Mouse (Mus musculus): ENCODE results near the gene Aaed1. TPM values are rescaled to one million over a fixed set of nuclear protein-coding genes. Genes with fewer than 3 reads are reported as not detected.

Aaed1 gene
- polyA plus RNA-seq, 1 experiment from 2014 or later, result 68.4 TPM

DNA sequence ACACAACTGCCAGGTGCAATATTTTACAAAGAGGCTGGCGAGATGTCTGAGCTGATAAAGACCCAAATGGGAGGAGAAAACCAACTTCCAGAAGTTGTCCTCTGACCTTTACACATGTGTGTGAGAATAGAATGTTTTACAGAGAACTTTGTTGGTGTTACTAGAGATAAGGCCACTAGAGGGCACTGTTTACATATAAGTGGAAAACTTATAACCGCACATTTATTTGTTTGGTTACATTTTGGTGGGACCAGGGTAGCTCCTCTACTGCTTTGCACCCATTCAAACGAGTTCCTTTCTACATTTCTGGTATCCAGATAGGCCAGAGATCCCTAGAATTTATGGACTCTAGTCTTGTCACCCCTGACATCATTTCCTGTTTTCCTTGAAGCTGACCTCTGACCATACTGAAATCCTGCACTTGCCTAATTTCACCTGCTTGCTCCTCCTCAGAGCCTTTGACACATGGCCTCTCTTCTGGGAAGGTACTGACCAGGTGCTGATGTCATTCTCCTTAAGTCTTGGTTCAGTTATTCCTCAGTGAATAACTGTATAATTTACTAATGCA, 3.1 kb upstream of the Aaed1 start:
- no peak overlapping the region for H3K4me3 ChIP-seq (ENCODE audit: low read depth, low read length)
- H3K9me3 ChIP-seq (replicated peaks; ENCODE audit: control insufficient read depth, low read length), result no peaks in the 10 kb centered on the region
- peaks cover 4% of the 10 kb centered on the region; the same call in 1 of the 2 replicates for H3K4me1 ChIP-seq (ENCODE audit: control insufficient read depth, insufficient read depth, low read length)
- no peak for ATAC-seq (replicated peaks; ENCODE audit: insufficient number of reproducible peaks, low FRiP score, low TSS enrichment)
- H3K27me3 ChIP-seq (ENCODE audit: control insufficient read depth, insufficient read depth, low read length), result no peaks in the 10 kb centered on the region
- H3K27ac ChIP-seq (ENCODE audit: low read depth, low read length), result no peak overlapping the region
- H3K36me3 ChIP-seq (ENCODE audit: control insufficient read depth, insufficient read depth, low read length), result no peaks in the 10 kb centered on the region
- WGBS (ENCODE audit: insufficient replicate concordance), result 2% methylated on average over 3 of the region's 3 CpGs
- H3K4me2 ChIP-seq, result no peak overlapping the region
- H3K9ac ChIP-seq (ENCODE audit: low read depth, low read length), result no peak overlapping the region

DNA sequence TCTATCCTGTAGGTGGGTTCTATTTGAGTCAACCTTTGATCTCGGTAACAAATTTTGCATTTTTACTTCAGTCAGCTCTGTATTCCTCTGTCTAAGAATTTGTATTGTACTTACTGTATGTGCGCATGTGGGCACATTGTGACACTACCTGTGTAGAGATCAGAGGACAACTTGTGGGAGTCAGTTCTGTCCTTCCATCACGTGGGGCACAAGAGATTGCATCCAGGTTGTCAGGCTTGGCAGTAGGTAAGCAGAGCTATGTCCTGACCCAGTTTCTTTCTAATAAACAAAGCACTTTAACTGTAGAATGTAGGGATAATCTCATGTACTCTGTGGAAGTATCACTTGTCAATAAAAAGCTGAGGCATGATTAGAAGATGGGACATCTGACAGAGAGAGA, 1.5 kb upstream of the Aaed1 start:
- H3K27ac ChIP-seq (ENCODE audit: low read depth, low read length), result no peak overlapping the region

DNA sequence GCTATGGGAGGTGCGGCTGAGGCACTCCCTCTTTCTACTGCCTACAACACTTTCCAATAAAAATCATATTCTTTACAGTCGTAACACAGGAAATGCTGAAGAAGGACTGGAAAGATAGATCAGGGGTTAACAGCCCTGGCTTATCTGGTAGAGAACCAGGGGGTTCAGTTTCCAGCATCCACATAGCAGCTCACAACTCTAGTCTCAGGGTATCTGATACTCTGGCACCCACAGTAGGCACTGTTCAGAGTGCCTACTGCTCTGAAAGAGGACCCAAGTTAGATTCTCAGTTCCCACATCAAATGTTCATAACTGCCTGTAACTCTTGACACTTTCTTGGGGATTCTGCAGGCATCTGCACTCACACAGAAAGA, 393 bp upstream of the Aaed1 start:
- H3K4me2 ChIP-seq, result peak overlapping the region; percentile 62
- 0 out of 2 replicates have a peak overlapping the region, but pooled peaks have one; percentile 10 for H3K27ac ChIP-seq (ENCODE audit: low read depth, low read length)
- peak overlapping the region; percentile 76 for H3K4me3 ChIP-seq (ENCODE audit: low read depth, low read length)
- H3K4me1 ChIP-seq (ENCODE audit: control insufficient read depth, insufficient read depth, low read length), result peaks cover 16% of the 10 kb centered on the region
- peak overlapping the region; percentile 54; the same call in 1 of the 2 replicates for H3K9ac ChIP-seq (ENCODE audit: low read depth, low read length)
- no peaks in the 10 kb centered on the region for H3K27me3 ChIP-seq (ENCODE audit: control insufficient read depth, insufficient read depth, low read length)
- 0 out of 2 replicates have a peak, but pooled peaks cover 4% of the 10 kb centered on the region for H3K36me3 ChIP-seq (ENCODE audit: control insufficient read depth, insufficient read depth, low read length)
- 0% methylated on average over 2 of the region's 2 CpGs for WGBS (ENCODE audit: insufficient replicate concordance)
- ATAC-seq (replicated peaks; ENCODE audit: insufficient number of reproducible peaks, low FRiP score, low TSS enrichment), result no peak; the same call in 1 of the 2 replicates
- no peaks in the 10 kb centered on the region for H3K9me3 ChIP-seq (replicated peaks; ENCODE audit: control insufficient read depth, low read length)

More for the DNA sequence above, 1.5 kb upstream of the Aaed1 start:
- 67% methylated on average over 3 of the region's 3 CpGs for WGBS (ENCODE audit: insufficient replicate concordance)
- no peak for ATAC-seq (replicated peaks; ENCODE audit: insufficient number of reproducible peaks, low FRiP score, low TSS enrichment)
- H3K36me3 ChIP-seq (ENCODE audit: control insufficient read depth, insufficient read depth, low read length), result no peaks in the 10 kb centered on the region
- H3K27me3 ChIP-seq (ENCODE audit: control insufficient read depth, insufficient read depth, low read length), result no peaks in the 10 kb centered on the region
- H3K4me1 ChIP-seq (ENCODE audit: control insufficient read depth, insufficient read depth, low read length), result peaks cover 16% of the 10 kb centered on the region
- no peak overlapping the region for H3K4me2 ChIP-seq
- no peaks in the 10 kb centered on the region for H3K9me3 ChIP-seq (replicated peaks; ENCODE audit: control insufficient read depth, low read length)
- H3K9ac ChIP-seq (ENCODE audit: low read depth, low read length), result no peak overlapping the region
- no peak overlapping the region for H3K4me3 ChIP-seq (ENCODE audit: low read depth, low read length)

DNA sequence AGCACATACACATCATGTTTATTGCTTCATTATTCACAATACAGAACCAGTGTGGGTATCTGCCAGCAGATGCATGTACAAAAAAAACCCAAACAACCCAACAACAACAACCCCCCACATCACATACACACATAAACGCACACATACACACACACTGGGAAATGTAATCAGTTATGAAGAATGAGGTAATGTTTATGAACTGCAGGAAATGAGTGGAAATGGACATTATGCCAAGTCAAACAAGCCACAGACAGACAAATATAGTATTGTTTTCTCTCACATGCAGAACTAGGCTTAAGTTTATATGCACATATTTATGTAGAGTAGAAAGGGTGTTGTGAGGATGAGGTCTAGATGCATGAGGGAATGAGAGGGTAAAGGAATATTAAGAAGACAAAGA, 1.2 kb downstream of the Aaed1 start:
- Histone ChIP-seq H3K4me1 (ENCODE audit: control insufficient read depth, insufficient read depth, low read length) (peaks cover 16% of the 10 kb centered on the region), H3K4me2 (peak overlapping the region; percentile 62), H3K36me3 (ENCODE audit: control insufficient read depth, insufficient read depth, low read length) (0 out of 2 replicates have a peak, but pooled peaks cover 6% of the 10 kb centered on the region), H3K9me3 (replicated peaks; ENCODE audit: control insufficient read depth, low read length) (no peaks in the 10 kb centered on the region), H3K4me3 (ENCODE audit: low read depth, low read length) (peak overlapping the region; percentile 76), H3K27ac (ENCODE audit: low read depth, low read length) (peak overlapping the region; percentile 98), H3K27me3 (ENCODE audit: control insufficient read depth, insufficient read depth, low read length) (no peaks in the 10 kb centered on the region), H3K9ac (ENCODE audit: low read depth, low read length) (no peak overlapping the region)
- no peak for ATAC-seq (replicated peaks; ENCODE audit: insufficient number of reproducible peaks, low FRiP score, low TSS enrichment)
- 55% methylated on average over 1 of the region's 1 CpGs for WGBS (ENCODE audit: insufficient replicate concordance)

DNA sequence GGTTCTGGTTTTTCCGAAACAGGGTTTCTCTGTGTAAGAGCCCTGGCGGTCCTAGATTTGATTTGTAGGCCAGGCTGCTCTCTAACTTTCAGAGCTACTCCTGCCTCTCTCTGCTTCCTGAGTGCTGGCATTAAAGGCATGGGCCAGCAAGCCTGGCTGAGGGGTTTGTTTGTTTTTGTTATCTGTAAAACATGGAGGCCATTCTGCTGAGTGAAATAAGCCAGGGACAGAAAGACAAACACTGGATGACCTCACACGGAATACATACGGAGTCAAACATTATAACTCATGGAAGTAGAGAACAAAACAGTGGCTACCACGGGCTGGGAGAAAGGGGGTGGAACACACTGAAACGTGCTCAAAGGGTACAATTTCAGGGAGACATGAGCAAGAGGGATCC, 1.9 kb downstream of the Aaed1 start:
- 0 out of 2 replicates have a peak, but pooled peaks cover 6% of the 10 kb centered on the region for H3K36me3 ChIP-seq (ENCODE audit: control insufficient read depth, insufficient read depth, low read length)
- no peaks in the 10 kb centered on the region for H3K27me3 ChIP-seq (ENCODE audit: control insufficient read depth, insufficient read depth, low read length)
- peak overlapping the region; percentile 59 for H3K27ac ChIP-seq (ENCODE audit: low read depth, low read length)
- ATAC-seq (replicated peaks; ENCODE audit: insufficient number of reproducible peaks, low FRiP score, low TSS enrichment), result no peak
- 33% methylated on average over 6 of the region's 6 CpGs for WGBS (ENCODE audit: insufficient replicate concordance)
- peaks cover 16% of the 10 kb centered on the region for H3K4me1 ChIP-seq (ENCODE audit: control insufficient read depth, insufficient read depth, low read length)
- H3K9me3 ChIP-seq (replicated peaks; ENCODE audit: control insufficient read depth, low read length), result no peaks in the 10 kb centered on the region
- peak overlapping the region; percentile 62 for H3K4me2 ChIP-seq
- H3K9ac ChIP-seq (ENCODE audit: low read depth, low read length), result no peak overlapping the region
- peak overlapping the region; percentile 76; the same call in 1 of the 2 replicates for H3K4me3 ChIP-seq (ENCODE audit: low read depth, low read length)

DNA sequence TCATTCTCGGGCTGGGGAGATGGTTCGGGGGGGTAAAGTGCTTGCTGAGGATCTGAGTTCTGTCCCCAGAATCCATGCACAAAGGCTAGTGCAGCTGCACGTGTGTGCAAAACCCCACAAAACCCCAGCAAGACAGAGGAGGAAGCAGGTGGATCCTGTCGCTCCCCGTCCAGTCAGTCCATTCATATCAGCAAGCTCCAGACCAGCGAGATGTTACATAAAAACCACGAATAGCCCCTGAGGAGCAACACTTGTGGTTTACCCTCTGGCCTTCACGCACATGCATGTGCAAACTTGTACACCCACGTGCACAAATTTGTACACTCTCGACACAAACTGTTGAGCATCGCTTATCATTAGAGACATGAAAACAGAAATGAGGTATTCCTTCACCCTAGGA, 2.7 kb downstream of the Aaed1 start:
- peak overlapping the region; percentile 62 for H3K4me2 ChIP-seq

DNA sequence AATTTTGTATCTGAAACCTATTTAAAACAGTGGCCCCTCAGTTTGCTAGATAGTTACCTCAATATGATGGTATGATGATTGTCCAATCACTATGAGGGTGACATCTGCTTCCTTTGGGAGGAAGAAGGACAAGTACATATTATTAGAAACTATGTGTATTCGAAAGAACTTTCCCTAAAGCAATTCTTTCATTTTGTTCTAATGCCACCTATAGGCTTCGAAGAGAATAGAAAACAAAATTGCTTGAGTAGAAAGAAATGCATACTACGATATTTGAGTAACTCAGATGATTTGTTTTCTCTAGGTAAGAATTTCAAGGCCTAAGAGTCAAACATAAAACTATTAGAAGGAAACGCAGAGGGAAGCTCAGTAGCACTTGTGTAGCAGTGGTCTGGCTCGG, 3.5 kb downstream of the Aaed1 start:
- Histone ChIP-seq H3K36me3 (ENCODE audit: control insufficient read depth, insufficient read depth, low read length) (0 out of 2 replicates have a peak, but pooled peaks cover 6% of the 10 kb centered on the region), H3K9ac (ENCODE audit: low read depth, low read length) (no peak overlapping the region), H3K4me2 (no peak overlapping the region; the same call in 1 of the 2 replicates), H3K27ac (ENCODE audit: low read depth, low read length) (no peak overlapping the region), H3K27me3 (ENCODE audit: control insufficient read depth, insufficient read depth, low read length) (no peaks in the 10 kb centered on the region), H3K4me1 (ENCODE audit: control insufficient read depth, insufficient read depth, low read length) (peaks cover 16% of the 10 kb centered on the region), H3K9me3 (replicated peaks; ENCODE audit: control insufficient read depth, low read length) (no peaks in the 10 kb centered on the region), H3K4me3 (ENCODE audit: low read depth, low read length) (no peak overlapping the region)
- 63% methylated on average over 5 of the region's 5 CpGs for WGBS (ENCODE audit: insufficient replicate concordance)
- ATAC-seq (replicated peaks; ENCODE audit: insufficient number of reproducible peaks, low FRiP score, low TSS enrichment), result no peak

More for the DNA sequence above, 2.7 kb downstream of the Aaed1 start:
- H3K27me3 ChIP-seq (ENCODE audit: control insufficient read depth, insufficient read depth, low read length), result no peaks in the 10 kb centered on the region
- ATAC-seq (replicated peaks; ENCODE audit: insufficient number of reproducible peaks, low FRiP score, low TSS enrichment), result no peak
- H3K27ac ChIP-seq (ENCODE audit: low read depth, low read length), result peak overlapping the region; percentile 59; the same call in 1 of the 2 replicates
- no peak overlapping the region for H3K9ac ChIP-seq (ENCODE audit: low read depth, low read length)
- peaks cover 16% of the 10 kb centered on the region for H3K4me1 ChIP-seq (ENCODE audit: control insufficient read depth, insufficient read depth, low read length)
- no peak overlapping the region for H3K4me3 ChIP-seq (ENCODE audit: low read depth, low read length)
- WGBS (ENCODE audit: insufficient replicate concordance), result 49% methylated on average over 11 of the region's 11 CpGs
- H3K9me3 ChIP-seq (replicated peaks; ENCODE audit: control insufficient read depth, low read length), result no peaks in the 10 kb centered on the region
- H3K36me3 ChIP-seq (ENCODE audit: control insufficient read depth, insufficient read depth, low read length), result 0 out of 2 replicates have a peak, but pooled peaks cover 6% of the 10 kb centered on the region

DNA sequence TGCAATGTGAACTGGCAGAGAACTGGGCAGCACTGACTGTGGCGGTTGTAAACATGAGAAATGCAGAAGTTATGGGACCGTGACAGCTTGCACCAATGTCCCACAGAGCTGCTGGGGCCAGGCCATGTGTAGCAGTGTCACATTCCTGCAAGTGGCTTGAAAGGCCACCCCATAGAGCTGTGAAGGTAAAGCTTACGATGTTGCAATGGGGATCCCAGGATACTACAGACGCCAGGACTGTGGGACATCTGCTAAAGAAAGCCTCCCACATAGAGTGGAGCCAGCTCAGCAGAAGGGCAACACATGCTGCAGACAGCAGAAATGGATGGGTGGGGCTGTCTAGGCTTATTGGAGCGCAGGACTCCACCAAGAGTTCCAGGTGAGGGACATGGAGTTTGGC, 5.0 kb downstream of the Aaed1 start:
- WGBS (ENCODE audit: insufficient replicate concordance), result 84% methylated on average over 5 of the region's 5 CpGs

DNA sequence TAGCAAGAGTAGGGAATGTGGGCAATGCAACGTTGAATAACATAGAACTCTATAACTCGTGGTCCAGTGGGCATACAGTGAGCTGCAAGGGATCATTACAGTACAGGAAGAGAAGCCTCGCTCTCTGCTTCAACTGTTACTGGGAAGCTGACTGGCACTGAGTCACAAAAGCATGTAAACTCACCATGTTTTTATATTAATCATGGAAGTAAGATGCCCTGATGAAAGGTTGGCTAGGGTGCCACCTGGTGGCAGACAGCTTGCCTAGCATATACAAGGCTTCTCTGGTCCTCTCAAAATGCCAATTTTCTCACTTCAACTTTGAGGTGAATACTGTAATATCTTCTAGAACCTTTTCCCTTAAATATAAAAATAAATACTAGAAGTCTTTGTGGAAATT, 6.4 kb downstream of the Aaed1 start:
- Histone ChIP-seq H3K36me3 (ENCODE audit: control insufficient read depth, insufficient read depth, low read length) (peaks cover 15% of the 10 kb centered on the region; the same call in 1 of the 2 replicates), H3K4me3 (ENCODE audit: low read depth, low read length) (no peak overlapping the region), H3K27me3 (ENCODE audit: control insufficient read depth, insufficient read depth, low read length) (no peaks in the 10 kb centered on the region), H3K4me2 (no peak overlapping the region), H3K27ac (ENCODE audit: low read depth, low read length) (no peak overlapping the region), H3K9me3 (replicated peaks; ENCODE audit: control insufficient read depth, low read length) (no peaks in the 10 kb centered on the region), H3K9ac (ENCODE audit: low read depth, low read length) (no peak overlapping the region), H3K4me1 (ENCODE audit: control insufficient read depth, insufficient read depth, low read length) (peaks cover 16% of the 10 kb centered on the region)
- ATAC-seq (replicated peaks; ENCODE audit: insufficient number of reproducible peaks, low FRiP score, low TSS enrichment), result no peak
- WGBS (ENCODE audit: insufficient replicate concordance), result 77% methylated on average over 3 of the region's 3 CpGs

More for the DNA sequence above, 5.0 kb downstream of the Aaed1 start:
- Histone ChIP-seq H3K27ac (ENCODE audit: low read depth, low read length) (no peak overlapping the region), H3K36me3 (ENCODE audit: control insufficient read depth, insufficient read depth, low read length) (peaks cover 15% of the 10 kb centered on the region; the same call in 1 of the 2 replicates), H3K4me3 (ENCODE audit: low read depth, low read length) (no peak overlapping the region), H3K27me3 (ENCODE audit: control insufficient read depth, insufficient read depth, low read length) (no peaks in the 10 kb centered on the region), H3K9me3 (replicated peaks; ENCODE audit: control insufficient read depth, low read length) (no peaks in the 10 kb centered on the region), H3K4me2 (no peak overlapping the region), H3K9ac (ENCODE audit: low read depth, low read length) (no peak overlapping the region), H3K4me1 (ENCODE audit: control insufficient read depth, insufficient read depth, low read length) (peaks cover 16% of the 10 kb centered on the region)
- ATAC-seq (replicated peaks; ENCODE audit: insufficient number of reproducible peaks, low FRiP score, low TSS enrichment), result no peak
